Mouse (Mus musculus) lung, adult 2 months (tissue): Measurements from ENCODE around the gene Psmd9.

Experiments
- CTCF ChIP-seq: fragments of 200-500 bp; IDR thresholded peaks from 2 replicates; pipeline ENCODE4 v1.5.1; 2011; ENCODE audit warnings: mild to moderate bottlenecking, low read length, control low read depth; ENCODE audit not compliant: insufficient read depth
- POLR2A ChIP-seq: fragments of 200-500 bp; IDR thresholded peaks from 2 replicates; pipeline ENCODE4 v1.6.1; 2011; ENCODE audit warnings: low read depth, mild to moderate bottlenecking, control low read depth, low read length, borderline replicate concordance; ENCODE audit errors: extremely low read depth

- TF ChIP-seq CTCF (no peak), POLR2A (no peak)
Observed at GRCm38 (mm10) chr5:123152901-123153300, 16.3 kb upstream of the Psmd9 start.
